Mouse (Mus musculus): ENCODE results near the gene Ddx50. TPM values are rescaled to one million over a fixed set of nuclear protein-coding genes. Genes with fewer than 3 reads are reported as not detected.

Ddx50 gene
- polyA plus RNA-seq (2012; rRNA removed) = 19.5 and 24.8 TPM in 2 replicates

GRCm38 (mm10) chr10:62650881-62651810 lies at the start of gene Ddx50:
Ddx50 (minus strand) TSS chr10:62651218.
- peak; percentile 77 for DNase-seq (ENCODE audit: low read depth)

- DNase-seq (ENCODE audit: low read depth) = no peak
Observed at GRCm38 (mm10) chr10:62692771-62693170, 41.8 kb upstream of the Ddx50 start.

GRCm38 (mm10) chr10:62692244-62692643 lies 41.2 kb upstream of the Ddx50 start:
- DNase-seq (ENCODE audit: low read depth) = no peak

- DNase-seq (ENCODE audit: low read depth) = no peak
Observed at GRCm38 (mm10) chr10:62687032-62687674, 36.1 kb upstream of the Ddx50 start.

- no peak for DNase-seq (ENCODE audit: low read depth)
Observed at GRCm38 (mm10) chr10:62683043-62683442, 32.0 kb upstream of the Ddx50 start.

GRCm38 (mm10) chr10:62679833-62680232 lies 28.8 kb upstream of the Ddx50 start:
- DNase-seq (ENCODE audit: low read depth) = no peak

- no peak for DNase-seq (ENCODE audit: low read depth)
Observed at GRCm38 (mm10) chr10:62677329-62677728, 26.3 kb upstream of the Ddx50 start.

- no peak for DNase-seq (ENCODE audit: low read depth)
Observed at GRCm38 (mm10) chr10:62676196-62676595, 25.2 kb upstream of the Ddx50 start.

GRCm38 (mm10) chr10:62672359-62672758 lies 21.3 kb upstream of the Ddx50 start:
- DNase-seq (ENCODE audit: low read depth) = no peak

- no peak for DNase-seq (ENCODE audit: low read depth)
Observed at GRCm38 (mm10) chr10:62669245-62669644, 18.2 kb upstream of the Ddx50 start.

- no peak for DNase-seq (ENCODE audit: low read depth)
Observed at GRCm38 (mm10) chr10:62668463-62668862, 17.4 kb upstream of the Ddx50 start.

GRCm38 (mm10) chr10:62668043-62668442 lies 17.0 kb upstream of the Ddx50 start:
- no peak for DNase-seq (ENCODE audit: low read depth)

GRCm38 (mm10) chr10:62664963-62665590 lies 14.1 kb upstream of the Ddx50 start:
- DNase-seq (ENCODE audit: low read depth) = no peak

- DNase-seq (ENCODE audit: low read depth) = no peak
Observed at GRCm38 (mm10) chr10:62664171-62664570, 13.2 kb upstream of the Ddx50 start.

- no peak for DNase-seq (ENCODE audit: low read depth)
Observed at GRCm38 (mm10) chr10:62656711-62657110, 5.7 kb upstream of the Ddx50 start.

GRCm38 (mm10) chr10:62651961-62652360 lies 943 bp upstream of the Ddx50 start:
- DNase-seq (ENCODE audit: low read depth) = no peak

- DNase-seq (ENCODE audit: low read depth) = no peak
Observed at GRCm38 (mm10) chr10:62650358-62650782, 648 bp downstream of the Ddx50 start.

GRCm38 (mm10) chr10:62604161-62604560 lies 46.9 kb downstream of the Ddx50 start:
- no peak for DNase-seq (ENCODE audit: low read depth)

GRCm38 (mm10) chr10:62603233-62604030 lies 47.6 kb downstream of the Ddx50 start:
- DNase-seq (ENCODE audit: low read depth) = no peak

- peak; percentile 46 for DNase-seq (ENCODE audit: low read depth)
Observed at GRCm38 (mm10) chr10:62602177-62603040, 48.6 kb downstream of the Ddx50 start, which contains the start of gene Ddx21. Ddx21 (minus strand) TSS chr10:62602281.

GRCm38 (mm10) chr10:62601833-62602176 lies 49.2 kb downstream of the Ddx50 start:
- DNase-seq (ENCODE audit: low read depth) = no peak

Measured in gonadal fat pad, adult 2 months (tissue).